Mouse (Mus musculus) heart, postnatal 0 days (tissue): ENCODE measurements at regions not wholly inside any gene's neighbourhood (a gene's known extent, or its start where the extent isn't known, plus 50 kb on each side); places are given as distances from the start of the nearest gene placed in this dataset.

Source experiments
- CTCF ChIP-seq: IDR thresholded peaks from 2 replicates; pipeline ENCODE4 v1.5.1; 2016; ENCODE audit warnings: antibody characterized with exemption, control low read depth, low read depth
- EP300 ChIP-seq: IDR thresholded peaks from 2 replicates; pipeline ENCODE4 v1.6.1; 2016; ENCODE audit warnings: antibody characterized with exemption, low read depth

- TF ChIP-seq CTCF, result no peak
- no peak for TF ChIP-seq EP300
These were observed 105.5 kb downstream of the Mreg start for GRCm38 (mm10) chr1:72106655-72107054.
